Mouse (Mus musculus): ENCODE results near the gene Kcnk2. TPM values are rescaled to one million over a fixed set of nuclear protein-coding genes. Genes with fewer than 3 reads are reported as not detected.

Kcnk2 gene
- polyA plus RNA-seq, 1 experiment from 2014 or later, result 23.3 TPM

DNA sequence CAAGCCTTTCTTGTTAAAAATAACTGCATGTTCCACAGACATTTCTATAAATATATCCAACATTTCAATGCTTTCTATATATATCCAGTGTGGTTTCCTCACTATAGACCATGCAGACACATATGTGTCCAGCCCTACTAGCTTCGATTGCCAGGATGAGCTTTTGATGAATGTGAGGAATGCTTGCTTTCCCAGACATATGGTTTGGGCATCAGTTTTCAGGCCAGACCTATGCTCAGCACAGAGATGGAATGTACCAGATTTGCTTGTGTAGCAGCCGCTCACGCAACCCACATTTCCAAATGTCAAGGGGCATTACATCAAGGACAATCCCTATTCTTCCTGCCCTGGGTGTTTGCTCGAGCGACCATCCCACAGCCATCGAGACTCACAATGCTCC lies 236.3 kb downstream of the Kcnk2 start:
- H3K9me3 ChIP-seq (ENCODE audit: control insufficient read depth, low read length), result no peaks in the 10 kb centered on the region
- DNase-seq (ENCODE audit: low spot score) (no peak), ATAC-seq (ENCODE audit: low FRiP score) (no peak)

DNA sequence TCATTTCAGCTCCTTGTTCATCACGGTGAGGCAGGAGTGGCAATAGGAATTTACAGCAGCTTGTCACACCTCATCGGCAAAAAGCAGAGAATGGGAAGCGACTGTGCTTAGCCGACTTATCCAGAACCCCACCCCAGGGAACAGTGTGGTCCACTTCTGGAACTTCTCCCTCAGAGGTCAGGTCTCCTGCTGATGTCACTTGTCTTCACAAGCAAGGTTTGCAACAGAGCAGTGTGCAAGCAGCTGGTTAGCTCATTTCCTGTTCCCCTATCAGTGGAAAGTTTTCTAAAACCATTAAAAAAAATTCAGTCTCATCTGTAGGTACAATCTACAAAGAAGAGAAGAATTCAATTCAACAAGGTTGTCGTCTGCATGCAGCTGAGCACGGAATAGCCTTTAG lies 236.9 kb downstream of the Kcnk2 start:
- H3K27me3 ChIP-seq (ENCODE audit: control insufficient read depth, insufficient read depth, low read length), result no peaks in the 10 kb centered on the region
- no peaks in the 10 kb centered on the region for H3K4me1 ChIP-seq (replicated peaks; ENCODE audit: control insufficient read depth, insufficient read depth, low read length)
- WGBS, result 75% methylated on average over 6 of the region's 6 CpGs
- no peak overlapping the region for H3K4me3 ChIP-seq (replicated peaks; ENCODE audit: low read length)
- no peak for DNase-seq (ENCODE audit: low spot score)
- no peak overlapping the region for H3K9ac ChIP-seq
- ATAC-seq (ENCODE audit: low FRiP score), result no peak
- H3K36me3 ChIP-seq (replicated peaks; ENCODE audit: control insufficient read depth, insufficient read depth), result no peaks in the 10 kb centered on the region
- H3K9me3 ChIP-seq (ENCODE audit: control insufficient read depth, low read length), result no peaks in the 10 kb centered on the region
- H3K4me2 ChIP-seq (replicated peaks), result no peak overlapping the region
- H3K27ac ChIP-seq, result no peak overlapping the region

More for the DNA sequence above, 236.3 kb downstream of the Kcnk2 start:
- WGBS, result 88% methylated on average over 6 of the region's 6 CpGs
- no peaks in the 10 kb centered on the region for H3K36me3 ChIP-seq (replicated peaks; ENCODE audit: control insufficient read depth, insufficient read depth)
- no peak overlapping the region for H3K4me3 ChIP-seq (replicated peaks; ENCODE audit: low read length)
- no peak overlapping the region for H3K9ac ChIP-seq
- H3K27ac ChIP-seq, result no peak overlapping the region
- no peak overlapping the region for H3K4me2 ChIP-seq (replicated peaks)
- H3K27me3 ChIP-seq (ENCODE audit: control insufficient read depth, insufficient read depth, low read length), result no peaks in the 10 kb centered on the region
- H3K4me1 ChIP-seq (replicated peaks; ENCODE audit: control insufficient read depth, insufficient read depth, low read length), result no peaks in the 10 kb centered on the region

DNA sequence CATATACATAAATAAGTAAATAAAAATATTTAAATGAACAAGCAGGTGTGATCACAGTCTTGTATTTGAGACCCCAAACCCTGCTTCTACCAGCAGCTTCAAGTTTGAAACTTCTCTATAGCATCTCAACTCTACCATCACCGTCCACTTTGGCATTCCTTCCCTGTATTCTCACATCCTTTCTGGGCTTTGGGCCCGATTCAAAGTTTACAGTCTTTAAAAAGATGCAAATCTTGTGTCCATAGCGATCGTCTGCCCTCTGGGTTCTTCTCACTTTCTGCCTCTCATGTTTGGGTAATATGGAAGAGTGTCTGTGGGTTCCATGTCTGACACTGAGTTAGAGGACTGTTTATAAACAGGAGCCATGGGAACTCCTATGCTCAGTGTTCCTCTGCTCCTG lies 237.4 kb downstream of the Kcnk2 start:
- no peaks in the 10 kb centered on the region for H3K9me3 ChIP-seq (ENCODE audit: control insufficient read depth, low read length)
- WGBS, result 72% methylated on average over 4 of the region's 4 CpGs

DNA sequence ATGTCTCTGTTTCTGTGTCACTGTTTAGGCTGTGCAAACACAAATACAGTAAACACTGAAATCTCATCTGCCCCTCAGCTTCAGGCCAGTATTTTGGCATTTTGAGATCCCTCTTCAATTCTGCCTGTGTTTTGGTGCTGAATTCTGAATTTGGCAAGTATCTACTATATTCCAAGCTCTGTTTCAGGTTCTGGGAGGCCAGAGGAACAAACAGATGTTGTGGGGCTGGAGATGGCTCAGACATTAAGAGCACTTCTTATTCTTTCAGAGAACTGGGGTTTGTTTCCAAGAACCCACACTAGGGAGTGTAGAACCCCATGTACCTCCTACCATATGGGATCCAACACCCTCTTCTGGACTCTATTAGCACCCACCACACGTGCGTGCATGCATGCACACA lies 237.8 kb downstream of the Kcnk2 start:
- Histone ChIP-seq H3K4me1 (replicated peaks; ENCODE audit: control insufficient read depth, insufficient read depth, low read length) (no peaks in the 10 kb centered on the region), H3K9ac (no peak overlapping the region), H3K4me2 (replicated peaks) (no peak overlapping the region), H3K36me3 (replicated peaks; ENCODE audit: control insufficient read depth, insufficient read depth) (no peaks in the 10 kb centered on the region), H3K9me3 (ENCODE audit: control insufficient read depth, low read length) (no peaks in the 10 kb centered on the region), H3K27ac (no peak overlapping the region), H3K27me3 (ENCODE audit: control insufficient read depth, insufficient read depth, low read length) (no peaks in the 10 kb centered on the region), H3K4me3 (replicated peaks; ENCODE audit: low read length) (no peak overlapping the region)
- ATAC-seq (ENCODE audit: low FRiP score), result no peak
- WGBS, result 85% methylated on average over 2 of the region's 2 CpGs
- DNase-seq (ENCODE audit: low spot score), result no peak

More for the DNA sequence above, 237.4 kb downstream of the Kcnk2 start:
- Histone ChIP-seq H3K27ac (no peak overlapping the region), H3K27me3 (ENCODE audit: control insufficient read depth, insufficient read depth, low read length) (no peaks in the 10 kb centered on the region), H3K36me3 (replicated peaks; ENCODE audit: control insufficient read depth, insufficient read depth) (no peaks in the 10 kb centered on the region), H3K4me1 (replicated peaks; ENCODE audit: control insufficient read depth, insufficient read depth, low read length) (no peaks in the 10 kb centered on the region), H3K4me3 (replicated peaks; ENCODE audit: low read length) (no peak overlapping the region), H3K9ac (no peak overlapping the region), H3K4me2 (replicated peaks) (no peak overlapping the region)
- DNase-seq (ENCODE audit: low spot score) (no peak), ATAC-seq (ENCODE audit: low FRiP score) (no peak)

Small RNAs within 50 kb of the gene (microRNA-seq; reads per million reads assigned to microRNA genes)
- not detected for gene Gm24092

Measured in hindbrain, embryonic 14.5 days (tissue).